Mouse (Mus musculus) kidney, postnatal 0 days (tissue): ENCODE data around the gene Mthfsd. TPM values are rescaled to one million over a fixed set of nuclear protein-coding genes. Genes with fewer than 3 reads are reported as not detected.

ENCODE experiments used
- ATAC-seq: fragments of 200-750 bp; cut with Nextera tagmentation; replicated peaks from 2 replicates; pipeline ENCODE4 v1.8.0; 2017; ENCODE audit warnings: low read depth, moderate number of reproducible peaks, moderate TSS enrichment, moderate library complexity; ENCODE audit not compliant: low FRiP score
- DNase-seq: peaks from one replicate; pipeline ENCODE4 v3.0.0-alpha.2; 2016; ENCODE audit warnings: low spot score
- H3K27ac ChIP-seq: fragments of 300-500 bp; sonication (generic); 2 replicates; pipeline ENCODE4 v1.5.1; 2014; ENCODE audit warnings: mild to moderate bottlenecking
- H3K27me3 ChIP-seq: fragments of 300-500 bp; sonication (generic); 2 replicates; pipeline ENCODE4 v1.6.1; 2014; ENCODE audit warnings: low read length, mixed read lengths; ENCODE audit not compliant: insufficient read depth
- H3K36me3 ChIP-seq: fragments of 300-500 bp; sonication (generic); 2 replicates; pipeline ENCODE4 v1.6.1; 2014; ENCODE audit warnings: low read length, mixed read lengths; ENCODE audit not compliant: insufficient read depth
- H3K4me1 ChIP-seq: fragments of 300-500 bp; sonication (generic); replicated peaks from 2 replicates; pipeline ENCODE4 v1.6.1; 2014; ENCODE audit warnings: antibody characterized with exemption, low read length, mixed read lengths; ENCODE audit not compliant: insufficient read depth
- H3K4me2 ChIP-seq: fragments of 300-500 bp; sonication (generic); 2 replicates; pipeline ENCODE4 v1.6.1; 2014; ENCODE audit warnings: mild to moderate bottlenecking, low read length, moderate library complexity, mixed read lengths
- H3K4me3 ChIP-seq: fragments of 300-500 bp; sonication (generic); replicated peaks from 2 replicates; pipeline ENCODE4 v1.5.1; 2014; ENCODE audit warnings: low read depth, low read length
- H3K9ac ChIP-seq: fragments of 300-500 bp; sonication (generic); 2 replicates; pipeline ENCODE4 v1.6.1; 2014; ENCODE audit warnings: low read depth, low read length
- H3K9me3 ChIP-seq: fragments of 300-500 bp; sonication (generic); replicated peaks from 2 replicates; pipeline ENCODE4 v1.6.1; 2016; ENCODE audit warnings: low read length, inconsistent platforms, mixed read lengths
- CTCF ChIP-seq: IDR thresholded peaks from 2 replicates; pipeline ENCODE4 v1.5.1; 2016; ENCODE audit warnings: antibody characterized with exemption, low read depth, mild to moderate bottlenecking, moderate library complexity
- WGBS: fragments of 180-500 bp; shearing (Covaris S2); extraction: QIAGEN DNeasy Blood & Tissue Kit; methylation state at CpG from one replicate; pipeline ENCODE4 v1.1.7; 2014; 5-methylcytosine and 5-hydroxymethylcytosine counted together
- polyA plus RNA-seq: library from polyadenylated mRNA; unstranded; fragments of >200 nt; fragmentation: Nextera tagmentation; extraction: Ambion mirVana; gene quantifications from 2 replicates; pipeline ENCODE4 v1.2.1, GENCODE M21; 2015

Mthfsd gene
- polyA plus RNA-seq, 1 experiment from 2014 or later = 60.3 TPM

DNA sequence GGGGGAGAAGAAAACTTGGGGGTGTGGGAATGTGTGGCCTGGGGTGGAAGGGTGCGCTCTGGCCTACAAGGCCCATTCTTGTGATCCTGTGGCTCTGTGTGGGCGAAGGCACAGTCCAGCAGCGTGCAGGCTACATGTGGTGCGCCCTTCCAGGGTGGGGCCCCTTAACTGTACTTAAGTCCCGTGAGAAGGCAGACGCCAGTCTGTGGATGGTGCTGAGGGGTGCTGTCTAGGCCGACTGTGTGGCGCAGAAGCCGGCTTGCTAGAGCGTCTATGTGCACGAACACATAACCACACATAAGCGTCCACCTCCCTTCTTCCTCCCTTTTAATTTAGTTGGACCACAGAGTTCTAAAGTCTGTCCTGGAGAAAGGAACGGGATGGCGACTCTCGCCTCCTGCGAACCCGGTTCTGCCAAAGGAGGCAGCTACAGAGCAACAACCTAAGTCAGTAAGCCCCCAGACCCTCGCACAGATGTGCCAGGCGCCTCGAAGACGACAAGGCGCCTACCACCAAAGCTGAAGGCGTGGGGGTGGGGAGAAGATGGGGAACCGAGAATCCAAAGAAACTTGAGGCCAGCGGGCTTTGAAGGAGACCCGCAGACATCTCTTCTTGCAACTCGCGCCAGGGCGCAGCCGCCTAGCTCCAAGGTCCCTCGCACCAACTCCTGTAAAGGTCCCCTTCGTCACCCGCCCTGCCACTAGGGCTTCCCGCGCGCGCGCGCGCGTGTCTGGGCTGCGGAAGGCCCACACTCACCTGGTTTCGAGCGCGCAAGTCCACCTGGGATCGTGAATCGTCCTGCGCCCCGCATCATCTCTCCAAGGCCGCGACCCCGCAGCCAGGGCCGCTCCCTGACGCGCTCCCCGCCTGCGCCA, 25.7 kb downstream of the Mthfsd start:
- Histone ChIP-seq H3K9me3 (no peaks in the 10 kb centered on the region), H3K4me3 (peak overlapping the region; percentile 59), H3K4me2 (peak overlapping the region; percentile 99), H3K9ac (no peak overlapping the region), H3K27ac (no peak overlapping the region), H3K4me1 (peaks cover 10% of the 10 kb centered on the region; the same call in 1 of the 2 replicates), H3K27me3 (peaks cover 96% of the 10 kb centered on the region), H3K36me3 (no peaks in the 10 kb centered on the region)
- DNase-seq (no peak), ATAC-seq (no peak)
- WGBS = 3% methylated on average over 57 of the region's 57 CpGs
- no peak for TF ChIP-seq CTCF

DNA sequence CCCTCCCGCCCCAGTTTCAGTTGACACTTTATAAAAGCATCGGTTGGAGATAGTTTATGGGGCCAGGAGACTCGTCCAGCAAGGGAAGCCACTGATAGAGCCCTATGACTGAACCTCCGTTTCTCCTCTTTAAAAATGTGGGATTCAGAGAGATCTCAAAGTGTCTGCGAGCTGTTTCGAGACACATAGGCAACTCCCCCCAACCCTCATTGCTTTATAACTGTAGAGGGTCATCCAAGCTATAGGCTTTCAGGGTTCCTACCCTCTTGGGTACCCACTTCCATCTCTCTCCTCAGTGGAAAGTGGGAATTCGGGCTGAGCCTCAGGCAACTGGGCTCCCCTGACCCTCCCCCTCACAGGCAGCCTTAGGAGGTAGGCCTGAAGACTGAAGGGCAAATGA, 26.8 kb downstream of the Mthfsd start:
- no peaks in the 10 kb centered on the region for H3K9me3 ChIP-seq
- no peak for DNase-seq
- no peak for ATAC-seq
- H3K9ac ChIP-seq = no peak overlapping the region
- no peaks in the 10 kb centered on the region for H3K36me3 ChIP-seq
- H3K4me2 ChIP-seq = no peak overlapping the region
- WGBS = 3% methylated on average over 7 of the region's 7 CpGs
- no peak overlapping the region for H3K27ac ChIP-seq
- no peak overlapping the region for H3K4me3 ChIP-seq
- peaks cover 10% of the 10 kb centered on the region; the same call in 1 of the 2 replicates for H3K4me1 ChIP-seq
- no peak for TF ChIP-seq CTCF
- H3K27me3 ChIP-seq = peaks cover 96% of the 10 kb centered on the region

DNA sequence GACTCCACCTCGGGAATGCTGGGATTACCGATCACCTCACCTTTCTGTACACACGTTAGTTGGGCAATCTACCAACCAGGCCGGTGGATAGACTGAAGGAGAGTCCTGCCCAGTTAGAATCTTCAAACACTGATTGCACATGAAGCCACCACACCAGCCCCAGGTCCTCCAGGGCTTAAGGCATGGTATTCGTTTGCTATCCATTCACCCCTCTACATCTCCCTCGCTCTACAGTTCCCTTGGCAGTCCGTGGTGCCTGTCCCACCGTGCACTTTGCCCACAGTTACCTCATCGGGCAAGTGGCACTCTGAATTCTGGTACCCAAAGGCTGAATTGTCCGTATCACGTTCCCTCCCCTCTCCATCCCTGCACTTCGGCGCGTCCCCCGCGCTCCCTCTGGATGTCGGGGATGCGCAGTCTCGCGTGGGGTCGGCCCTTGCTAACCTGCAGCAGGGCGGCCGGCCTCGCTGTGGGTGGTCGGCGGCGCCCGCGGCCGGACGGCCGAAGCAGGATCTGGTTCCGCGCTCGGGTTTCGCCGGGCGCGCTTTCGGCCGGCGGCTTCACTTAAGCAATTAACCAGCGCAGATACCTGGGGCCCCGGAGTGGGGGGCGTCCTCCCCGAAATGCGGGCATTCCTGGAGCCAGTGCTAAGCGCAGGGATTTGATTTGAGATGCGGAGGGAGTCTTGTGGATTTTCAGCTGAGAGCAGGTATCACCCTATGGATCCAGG, 27.7 kb downstream of the Mthfsd start:
- H3K4me3 ChIP-seq = no peak overlapping the region
- no peaks in the 10 kb centered on the region for H3K9me3 ChIP-seq
- WGBS = 2% methylated on average over 49 of the region's 49 CpGs
- no peak for TF ChIP-seq CTCF
- H3K4me2 ChIP-seq = no peak overlapping the region
- H3K36me3 ChIP-seq = no peaks in the 10 kb centered on the region
- H3K27me3 ChIP-seq = peaks cover 96% of the 10 kb centered on the region
- DNase-seq (no peak), ATAC-seq (no peak)
- H3K4me1 ChIP-seq = peaks cover 10% of the 10 kb centered on the region; the same call in 1 of the 2 replicates
- H3K27ac ChIP-seq = no peak overlapping the region
- no peak overlapping the region for H3K9ac ChIP-seq

GRCm38 (mm10) chr8:121079944-121080343, 28.2 kb downstream of the Mthfsd start:
- Histone ChIP-seq H3K4me1 (peaks cover 10% of the 10 kb centered on the region; the same call in 1 of the 2 replicates), H3K9me3 (no peaks in the 10 kb centered on the region), H3K4me3 (no peak overlapping the region), H3K27me3 (peaks cover 96% of the 10 kb centered on the region), H3K27ac (no peak overlapping the region), H3K9ac (no peak overlapping the region), H3K4me2 (no peak overlapping the region), H3K36me3 (no peaks in the 10 kb centered on the region)
- TF ChIP-seq CTCF = no peak
- WGBS = 7% methylated on average over 12 of the region's 12 CpGs
- ATAC-seq = no peak
- DNase-seq = no peak

GRCm38 (mm10) chr8:121079201-121079600, 29.0 kb downstream of the Mthfsd start:
- no peak for ATAC-seq
- Histone ChIP-seq H3K4me3 (no peak overlapping the region), H3K27ac (no peak overlapping the region), H3K9ac (no peak overlapping the region), H3K4me1 (peaks cover 3% of the 10 kb centered on the region; the same call in 1 of the 2 replicates), H3K9me3 (no peaks in the 10 kb centered on the region), H3K36me3 (no peaks in the 10 kb centered on the region), H3K4me2 (no peak overlapping the region), H3K27me3 (peaks cover 97% of the 10 kb centered on the region)
- 6% methylated on average over 7 of the region's 7 CpGs for WGBS
- no peak for TF ChIP-seq CTCF
- no peak for DNase-seq

GRCm38 (mm10) chr8:121078721-121079120, 29.5 kb downstream of the Mthfsd start:
- 4% methylated on average over 14 of the region's 14 CpGs for WGBS
- Histone ChIP-seq H3K27ac (no peak overlapping the region), H3K9me3 (no peaks in the 10 kb centered on the region), H3K4me1 (0 out of 2 replicates have a peak, but pooled peaks cover under 1% of the 10 kb centered on the region), H3K27me3 (peaks cover 97% of the 10 kb centered on the region), H3K4me2 (no peak overlapping the region), H3K4me3 (no peak overlapping the region), H3K36me3 (no peaks in the 10 kb centered on the region), H3K9ac (no peak overlapping the region)
- DNase-seq (no peak), ATAC-seq (no peak)
- no peak for TF ChIP-seq CTCF
